Mouse (Mus musculus): ENCODE data around the gene Apon.
"Not testable (repeated sequence)": the region's sequence is repeated elsewhere in the genome, so short reads cannot be mapped to it uniquely, and the experiment has no call there.

Apon gene

GRCm38 (mm10) chr10:128272819-128273439 lies 19.0 kb downstream of the Apon start:
- ATAC-seq (ENCODE audit: low TSS enrichment): not testable (repeated sequence)

- ATAC-seq (ENCODE audit: low TSS enrichment): not testable (repeated sequence)
Observed at GRCm38 (mm10) chr10:128275374-128275773, 21.5 kb downstream of the Apon start.

GRCm38 (mm10) chr10:128278158-128278557 lies 24.3 kb downstream of the Apon start:
- no peak for ATAC-seq (ENCODE audit: low TSS enrichment)

GRCm38 (mm10) chr10:128280943-128281342 lies 27.0 kb downstream of the Apon start:
- no peak for ATAC-seq (ENCODE audit: low TSS enrichment)

GRCm38 (mm10) chr10:128281682-128282081 lies 27.8 kb downstream of the Apon start:
- no peak for ATAC-seq (ENCODE audit: low TSS enrichment)

- no peak for ATAC-seq (ENCODE audit: low TSS enrichment)
Observed at GRCm38 (mm10) chr10:128282886-128283450, 29.1 kb downstream of the Apon start.

- peak; percentile 34; the same call in 1 of the 2 replicates for ATAC-seq (ENCODE audit: low TSS enrichment)
Observed at GRCm38 (mm10) chr10:128283604-128284579, 30.0 kb downstream of the Apon start.

GRCm38 (mm10) chr10:128290594-128290993 lies 36.7 kb downstream of the Apon start:
- ATAC-seq (ENCODE audit: low TSS enrichment): not testable (repeated sequence)

GRCm38 (mm10) chr10:128296370-128297090 lies 42.6 kb downstream of the Apon start:
- ATAC-seq (ENCODE audit: low TSS enrichment): no peak

GRCm38 (mm10) chr10:128297221-128297620 lies 43.3 kb downstream of the Apon start:
- ATAC-seq (ENCODE audit: low TSS enrichment): no peak

GRCm38 (mm10) chr10:128297622-128298021 lies 43.7 kb downstream of the Apon start:
- ATAC-seq (ENCODE audit: low TSS enrichment): no peak

- ATAC-seq (ENCODE audit: low TSS enrichment): no peak
Observed at GRCm38 (mm10) chr10:128298243-128298642, 44.3 kb downstream of the Apon start.

GRCm38 (mm10) chr10:128298702-128299171 lies 44.8 kb downstream of the Apon start, which contains the start of gene Il23a:
TSS of gene Il23a (minus strand) at chr10:128298752.
- no peak for ATAC-seq (ENCODE audit: low TSS enrichment)

GRCm38 (mm10) chr10:128302357-128302756 lies 48.5 kb downstream of the Apon start:
- ATAC-seq (ENCODE audit: low TSS enrichment): no peak

GRCm38 (mm10) chr10:128302785-128303125 lies 48.9 kb downstream of the Apon start:
- ATAC-seq (ENCODE audit: low TSS enrichment): peak; percentile 32; the same call in 1 of the 2 replicates

- ATAC-seq (ENCODE audit: low TSS enrichment): peak; percentile 97
Observed at GRCm38 (mm10) chr10:128303126-128304021, 49.5 kb downstream of the Apon start, which contains the start of gene Pan2. TSS of gene Pan2 (plus strand) at chr10:128303335.

Data from frontal cortex, adult (tissue).